Mouse (Mus musculus) hindbrain, embryonic 13.5 days (tissue): ENCODE results near the gene Pdzrn3. TPM values are rescaled to one million over a fixed set of nuclear protein-coding genes. Genes with fewer than 3 reads are reported as not detected.

Experiments
- ATAC-seq: fragments of 200-750 bp; cut with Nextera tagmentation; 2 replicates; pipeline ENCODE4 v1.8.0; 2017; ENCODE audit warnings: moderate TSS enrichment; ENCODE audit not compliant: low FRiP score
- H3K27ac ChIP-seq: fragments of 300-500 bp; sonication (generic); 2 replicates; pipeline ENCODE4 v1.5.1; 2015; ENCODE audit warnings: inconsistent platforms, mild to moderate bottlenecking, moderate library complexity
- H3K27me3 ChIP-seq: fragments of 300-500 bp; sonication (generic); 2 replicates; pipeline ENCODE4 v1.6.1; 2015; ENCODE audit warnings: mild to moderate bottlenecking, inconsistent platforms
- H3K36me3 ChIP-seq: fragments of 300-500 bp; sonication (generic); 2 replicates; pipeline ENCODE4 v1.6.1; 2015; ENCODE audit warnings: mild to moderate bottlenecking, inconsistent platforms
- H3K4me1 ChIP-seq: fragments of 300-500 bp; sonication (generic); replicated peaks from 2 replicates; pipeline ENCODE4 v1.6.1; 2015; ENCODE audit warnings: inconsistent platforms
- H3K4me2 ChIP-seq: fragments of 300-500 bp; sonication (generic); 2 replicates; pipeline ENCODE4 v1.6.1; 2015; ENCODE audit warnings: inconsistent platforms, mild to moderate bottlenecking, moderate library complexity
- H3K4me3 ChIP-seq: fragments of 300-500 bp; sonication (generic); 2 replicates; pipeline ENCODE4 v1.5.1; 2015; ENCODE audit warnings: mild to moderate bottlenecking, inconsistent platforms
- H3K9ac ChIP-seq: fragments of 300-500 bp; sonication (generic); 2 replicates; pipeline ENCODE4 v1.6.1; 2015; ENCODE audit warnings: mild to moderate bottlenecking, inconsistent platforms
- H3K9me3 ChIP-seq: fragments of 300-500 bp; sonication (generic); 2 replicates; pipeline ENCODE4 v1.6.1; 2016; ENCODE audit warnings: inconsistent platforms
- WGBS: fragments of 180-500 bp; shearing (Covaris S2); methylation state at CpG from one replicate; pipeline ENCODE4 v1.1.7; 2015; 5-methylcytosine and 5-hydroxymethylcytosine counted together
- polyA plus RNA-seq: library from polyadenylated mRNA; unstranded; fragments of >200 nt; fragmentation: Nextera tagmentation; extraction: Ambion mirVana; gene quantifications from 2 replicates; pipeline ENCODE4 v1.2.1, GENCODE M21; 2015

Pdzrn3 gene
- polyA plus RNA-seq, 1 experiment from 2014 or later, result 28.8 TPM

- Histone ChIP-seq H3K36me3 (no peaks in the 10 kb centered on the region), H3K4me1 (peaks cover 3% of the 10 kb centered on the region), H3K27me3 (no peaks in the 10 kb centered on the region), H3K27ac (no peak overlapping the region), H3K9me3 (no peaks in the 10 kb centered on the region), H3K9ac (no peak overlapping the region), H3K4me2 (no peak overlapping the region), H3K4me3 (no peak overlapping the region)
- no peak for ATAC-seq
- WGBS, result 85% methylated on average over 8 of the region's 8 CpGs
Observed at GRCm38 (mm10) chr6:101296997-101297396, 80.7 kb downstream of the Pdzrn3 start.

DNA sequence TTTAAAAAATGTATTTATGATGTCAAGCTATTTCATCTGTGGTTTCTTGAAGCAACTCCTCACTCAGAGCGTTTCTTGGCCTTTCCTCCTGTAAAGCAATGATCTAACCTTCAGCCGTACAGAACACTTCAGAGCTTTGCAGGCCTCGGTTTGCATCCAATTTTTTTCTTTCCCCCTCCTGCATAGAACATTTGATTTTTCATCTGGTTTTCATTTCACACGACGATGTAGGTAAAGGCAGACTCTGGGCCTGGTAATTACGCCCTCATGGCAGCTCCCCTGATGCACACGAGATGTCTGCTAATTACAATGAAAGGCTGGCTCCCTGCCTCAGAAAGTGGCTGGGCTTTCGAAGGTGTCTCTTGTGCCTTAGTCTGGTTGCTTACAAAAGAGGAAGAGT, 81.4 kb downstream of the Pdzrn3 start:
- Histone ChIP-seq H3K27me3 (no peaks in the 10 kb centered on the region), H3K9ac (no peak overlapping the region), H3K36me3 (no peaks in the 10 kb centered on the region), H3K27ac (no peak overlapping the region), H3K4me2 (no peak overlapping the region), H3K9me3 (no peaks in the 10 kb centered on the region), H3K4me1 (peaks cover 3% of the 10 kb centered on the region), H3K4me3 (no peak overlapping the region)
- 61% methylated on average over 8 of the region's 8 CpGs for WGBS
- no peak for ATAC-seq

- Histone ChIP-seq H3K4me1 (peaks cover 3% of the 10 kb centered on the region), H3K9ac (no peak overlapping the region), H3K9me3 (no peaks in the 10 kb centered on the region), H3K27ac (no peak overlapping the region), H3K4me2 (no peak overlapping the region), H3K4me3 (no peak overlapping the region), H3K27me3 (no peaks in the 10 kb centered on the region), H3K36me3 (no peaks in the 10 kb centered on the region)
- no peak for ATAC-seq
- 83% methylated on average over 12 of the region's 12 CpGs for WGBS
Observed at GRCm38 (mm10) chr6:101293036-101293572, 84.6 kb downstream of the Pdzrn3 start.

DNA sequence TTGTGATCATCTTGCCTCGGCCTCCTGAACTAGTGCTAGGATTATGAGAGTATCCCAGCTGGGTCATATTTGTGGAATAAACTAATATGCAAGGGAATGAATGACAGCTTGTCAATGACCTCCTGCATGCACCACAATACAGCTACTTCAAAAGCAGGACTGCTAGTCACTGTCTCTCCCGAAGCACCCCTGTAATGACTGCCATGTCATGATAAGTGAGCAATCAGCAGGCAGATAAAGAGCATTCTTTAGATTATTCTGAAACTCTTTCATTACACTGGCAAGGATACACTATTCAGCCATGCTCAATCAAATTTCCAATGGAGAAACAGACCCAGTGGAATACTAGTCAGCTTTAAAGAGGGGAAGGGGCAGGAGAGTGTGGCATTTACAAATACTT, 85.8 kb downstream of the Pdzrn3 start:
- H3K4me3 ChIP-seq, result no peak overlapping the region
- 62% methylated on average over 2 of the region's 2 CpGs for WGBS
- H3K36me3 ChIP-seq, result no peaks in the 10 kb centered on the region
- H3K9ac ChIP-seq, result no peak overlapping the region
- H3K9me3 ChIP-seq, result no peaks in the 10 kb centered on the region
- no peak overlapping the region for H3K4me2 ChIP-seq
- no peak overlapping the region for H3K27ac ChIP-seq
- H3K27me3 ChIP-seq, result no peaks in the 10 kb centered on the region
- no peak for ATAC-seq
- H3K4me1 ChIP-seq, result peaks cover 3% of the 10 kb centered on the region

GRCm38 (mm10) chr6:101290160-101290559, 87.5 kb downstream of the Pdzrn3 start:
- Histone ChIP-seq H3K36me3 (no peaks in the 10 kb centered on the region), H3K4me2 (no peak overlapping the region), H3K9me3 (no peaks in the 10 kb centered on the region), H3K4me3 (no peak overlapping the region), H3K4me1 (no peaks in the 10 kb centered on the region), H3K27ac (no peak overlapping the region), H3K9ac (no peak overlapping the region), H3K27me3 (no peaks in the 10 kb centered on the region)
- WGBS, result 65% methylated on average over 2 of the region's 2 CpGs
- ATAC-seq, result no peak

DNA sequence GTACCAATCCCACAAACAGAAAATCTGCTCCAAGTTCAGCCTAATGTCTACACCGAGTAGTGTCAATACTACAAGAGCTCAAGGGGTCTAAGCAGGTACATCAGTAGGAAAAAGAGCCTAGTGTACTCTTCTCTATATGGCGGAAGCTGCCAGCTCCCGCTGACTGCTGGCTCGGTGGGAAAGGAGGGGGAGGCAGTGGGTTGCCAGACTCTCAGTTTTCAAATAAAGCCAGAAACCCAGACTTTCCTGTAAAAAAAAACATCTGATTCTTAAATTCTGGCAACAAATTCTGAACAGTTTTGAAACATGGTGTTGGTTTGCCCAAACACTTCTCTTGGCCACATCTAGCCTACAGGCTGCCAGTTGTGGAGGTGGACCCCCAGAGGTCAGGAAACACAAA, 88.3 kb downstream of the Pdzrn3 start:
- 77% methylated on average over 4 of the region's 4 CpGs for WGBS
- Histone ChIP-seq H3K4me1 (peaks cover 4% of the 10 kb centered on the region), H3K27me3 (0 out of 2 replicates have a peak, but pooled peaks cover 3% of the 10 kb centered on the region), H3K36me3 (no peaks in the 10 kb centered on the region), H3K4me2 (no peak overlapping the region), H3K4me3 (no peak overlapping the region), H3K9ac (no peak overlapping the region), H3K27ac (no peak overlapping the region), H3K9me3 (no peaks in the 10 kb centered on the region)
- no peak for ATAC-seq

- Histone ChIP-seq H3K9ac (no peak overlapping the region), H3K4me2 (no peak overlapping the region), H3K4me3 (no peak overlapping the region), H3K27ac (no peak overlapping the region), H3K4me1 (peaks cover 8% of the 10 kb centered on the region), H3K27me3 (0 out of 2 replicates have a peak, but pooled peaks cover 3% of the 10 kb centered on the region), H3K9me3 (no peaks in the 10 kb centered on the region), H3K36me3 (no peaks in the 10 kb centered on the region)
- ATAC-seq, result no peak
- 83% methylated on average over 5 of the region's 5 CpGs for WGBS
Observed at GRCm38 (mm10) chr6:101287566-101288173, 90.0 kb downstream of the Pdzrn3 start.

DNA sequence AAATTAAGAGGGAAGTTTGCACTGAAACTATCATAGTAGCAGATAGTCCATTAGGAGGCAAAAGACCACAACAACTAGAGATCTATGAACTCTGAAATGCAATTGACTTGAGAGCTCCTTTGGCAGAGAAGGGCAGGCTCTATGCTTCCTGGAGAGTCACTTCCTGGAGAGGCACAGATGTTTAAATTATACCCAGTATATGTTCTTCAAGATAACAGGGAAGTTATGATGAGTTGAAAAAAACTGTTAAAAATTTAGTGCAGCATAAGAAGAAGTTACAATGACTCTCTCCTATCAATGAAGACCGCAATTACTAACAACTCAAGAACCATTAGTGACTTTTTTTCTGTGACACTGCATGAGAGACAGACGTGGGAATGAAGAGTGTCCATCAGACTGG, 90.6 kb downstream of the Pdzrn3 start:
- 88% methylated on average over 2 of the region's 2 CpGs for WGBS
- H3K27ac ChIP-seq, result no peak overlapping the region
- no peaks in the 10 kb centered on the region for H3K36me3 ChIP-seq
- no peak overlapping the region for H3K9ac ChIP-seq
- no peak overlapping the region for H3K4me3 ChIP-seq
- H3K4me1 ChIP-seq, result peaks cover 8% of the 10 kb centered on the region
- no peak overlapping the region for H3K4me2 ChIP-seq
- 0 out of 2 replicates have a peak, but pooled peaks cover 3% of the 10 kb centered on the region for H3K27me3 ChIP-seq
- H3K9me3 ChIP-seq, result no peaks in the 10 kb centered on the region
- ATAC-seq, result no peak

DNA sequence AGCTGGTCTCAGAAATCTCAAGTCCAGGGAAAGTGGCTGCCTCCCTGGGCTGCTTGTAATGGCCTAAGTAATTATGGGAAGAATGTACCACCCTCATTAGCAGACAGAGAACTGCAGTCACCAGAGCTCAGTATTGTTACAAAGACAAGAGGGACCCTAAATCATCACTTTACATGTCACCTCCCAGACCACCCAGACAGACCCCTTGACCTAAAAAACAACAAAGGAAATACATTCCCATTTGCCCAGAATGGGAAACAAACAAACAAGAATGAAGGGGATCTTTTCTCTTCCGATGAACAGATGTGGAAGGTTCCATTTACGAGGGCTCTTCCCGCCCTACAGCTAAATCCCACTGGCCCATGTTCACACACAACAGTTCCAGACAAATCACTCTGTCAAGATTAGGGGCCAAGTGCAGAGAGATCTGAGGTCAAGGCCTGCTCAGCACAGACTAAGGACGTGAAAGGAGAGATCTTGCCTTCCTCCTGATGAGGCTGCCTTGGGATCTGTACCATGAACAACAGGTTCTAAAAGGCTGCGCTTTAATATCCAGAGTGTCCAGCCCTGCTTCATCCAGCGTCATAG, 93.2 kb downstream of the Pdzrn3 start:
- H3K4me2 ChIP-seq, result no peak overlapping the region
- no peak overlapping the region for H3K27ac ChIP-seq
- H3K27me3 ChIP-seq, result 0 out of 2 replicates have a peak, but pooled peaks cover 3% of the 10 kb centered on the region
- no peaks in the 10 kb centered on the region for H3K9me3 ChIP-seq
- H3K9ac ChIP-seq, result no peak overlapping the region
- H3K36me3 ChIP-seq, result no peaks in the 10 kb centered on the region
- no peak for ATAC-seq
- 41% methylated on average over 6 of the region's 6 CpGs for WGBS
- no peak overlapping the region for H3K4me3 ChIP-seq
- peaks cover 22% of the 10 kb centered on the region for H3K4me1 ChIP-seq

DNA sequence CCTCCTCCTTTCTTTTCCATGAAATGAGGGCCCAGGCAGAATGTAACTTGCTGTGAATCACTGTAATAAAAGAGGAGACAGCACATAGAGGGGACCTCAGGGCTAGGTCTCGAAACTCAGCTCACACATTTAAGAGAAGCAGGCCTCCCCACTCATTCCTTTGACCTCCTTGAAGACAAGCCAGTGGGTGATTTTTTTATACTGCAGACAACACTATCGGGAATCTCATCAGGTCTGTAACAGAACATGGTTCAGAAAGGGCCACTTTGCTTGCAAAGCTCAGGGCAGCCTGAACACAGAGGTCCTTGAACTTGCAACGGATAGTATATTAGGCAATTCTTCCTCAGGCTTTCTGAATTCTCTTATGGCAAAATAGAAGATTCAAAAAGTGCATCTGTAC, 93.8 kb downstream of the Pdzrn3 start:
- no peak overlapping the region for H3K4me2 ChIP-seq
- ATAC-seq, result no peak
- WGBS, result 66% methylated on average over 3 of the region's 3 CpGs
- H3K27ac ChIP-seq, result no peak overlapping the region
- H3K9ac ChIP-seq, result no peak overlapping the region
- H3K4me3 ChIP-seq, result no peak overlapping the region
- H3K27me3 ChIP-seq, result 0 out of 2 replicates have a peak, but pooled peaks cover 3% of the 10 kb centered on the region
- no peaks in the 10 kb centered on the region for H3K9me3 ChIP-seq
- H3K4me1 ChIP-seq, result peaks cover 22% of the 10 kb centered on the region
- H3K36me3 ChIP-seq, result no peaks in the 10 kb centered on the region

DNA sequence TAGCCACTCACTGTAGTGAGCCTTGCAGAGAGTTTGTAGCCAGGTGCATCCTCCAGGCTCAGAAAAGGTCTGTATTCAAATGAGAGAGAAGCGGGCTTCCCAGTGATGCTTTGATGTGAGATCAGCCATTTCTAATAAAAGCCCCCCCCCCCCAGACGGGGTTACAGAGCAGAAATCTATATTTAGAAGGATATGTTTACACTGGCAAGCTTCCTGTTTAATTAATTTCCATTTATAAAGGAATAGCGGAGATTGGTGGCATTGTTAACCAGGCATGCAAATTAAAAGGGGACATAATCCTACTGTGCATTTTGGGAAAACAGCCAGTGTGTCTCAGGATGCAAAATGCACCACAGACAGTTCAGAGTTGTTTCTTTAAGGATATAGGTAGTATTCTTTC, 96.1 kb downstream of the Pdzrn3 start:
- H3K27me3 ChIP-seq, result 0 out of 2 replicates have a peak, but pooled peaks cover 3% of the 10 kb centered on the region
- no peak for ATAC-seq
- H3K9me3 ChIP-seq, result no peaks in the 10 kb centered on the region
- no peak overlapping the region for H3K4me2 ChIP-seq
- H3K27ac ChIP-seq, result no peak overlapping the region
- H3K36me3 ChIP-seq, result no peaks in the 10 kb centered on the region
- H3K4me3 ChIP-seq, result no peak overlapping the region
- WGBS, result 29% methylated on average over 3 of the region's 3 CpGs
- no peak overlapping the region for H3K9ac ChIP-seq
- H3K4me1 ChIP-seq, result peaks cover 28% of the 10 kb centered on the region

DNA sequence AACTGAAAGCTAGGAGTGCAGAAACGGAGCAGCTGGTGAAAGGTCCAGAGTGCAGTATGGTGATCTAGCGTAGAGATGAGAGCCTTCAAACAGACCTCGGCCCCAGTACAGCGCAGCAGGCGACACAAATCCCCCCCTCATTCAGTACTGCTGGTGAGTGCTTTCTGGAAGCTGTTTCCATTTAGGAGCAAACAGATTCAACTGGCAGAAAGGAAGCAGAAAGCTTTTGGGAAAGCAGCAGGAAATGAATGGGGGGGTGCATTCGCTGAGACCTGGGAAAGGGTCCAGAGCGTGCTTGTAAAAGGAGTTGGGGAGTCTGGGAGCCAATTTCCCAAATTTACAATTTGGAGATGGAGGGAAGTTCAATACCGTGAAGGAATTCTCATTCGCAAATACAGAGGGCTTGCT, 96.9 kb downstream of the Pdzrn3 start:
- Histone ChIP-seq H3K27ac (no peak overlapping the region; the same call in 1 of the 2 replicates), H3K4me1 (peaks cover 28% of the 10 kb centered on the region), H3K36me3 (no peaks in the 10 kb centered on the region), H3K4me3 (no peak overlapping the region), H3K27me3 (0 out of 2 replicates have a peak, but pooled peaks cover 3% of the 10 kb centered on the region), H3K9ac (no peak overlapping the region), H3K4me2 (no peak overlapping the region), H3K9me3 (no peaks in the 10 kb centered on the region)
- no peak for ATAC-seq
- WGBS, result 16% methylated on average over 9 of the region's 9 CpGs
